Mouse (Mus musculus) neural tube, embryonic 12.5 days (tissue): ENCODE data around the gene Rab3c. TPM values are rescaled to one million over a fixed set of nuclear protein-coding genes. Genes with fewer than 3 reads are reported as not detected.

ENCODE experiments used
- ATAC-seq: fragments of 200-750 bp; cut with Nextera tagmentation; 2 replicates; pipeline ENCODE4 v1.8.0; 2017; ENCODE audit warnings: low read depth, mild to moderate bottlenecking, moderate TSS enrichment, moderate library complexity; ENCODE audit not compliant: low FRiP score
- H3K27ac ChIP-seq: fragments of 300-500 bp; sonication (generic); 2 replicates; pipeline ENCODE4 v1.5.1; 2016
- H3K27me3 ChIP-seq: fragments of 300-500 bp; sonication (generic); replicated peaks from 2 replicates; pipeline ENCODE4 v1.6.1; 2016; ENCODE audit warnings: mild to moderate bottlenecking
- H3K36me3 ChIP-seq: fragments of 300-500 bp; sonication (generic); 2 replicates; pipeline ENCODE4 v1.6.1; 2016; ENCODE audit warnings: mild to moderate bottlenecking
- H3K4me1 ChIP-seq: fragments of 300-500 bp; sonication (generic); 2 replicates; pipeline ENCODE4 v1.6.1; 2016
- H3K4me2 ChIP-seq: fragments of 300-500 bp; sonication (generic); replicated peaks from 2 replicates; pipeline ENCODE4 v1.6.1; 2016; ENCODE audit warnings: mild to moderate bottlenecking
- H3K4me3 ChIP-seq: fragments of 300-500 bp; sonication (generic); 2 replicates; pipeline ENCODE4 v1.5.1; 2016
- H3K9ac ChIP-seq: fragments of 300-500 bp; sonication (generic); 2 replicates; pipeline ENCODE4 v1.6.1; 2016; ENCODE audit warnings: mild to moderate bottlenecking
- H3K9me3 ChIP-seq: fragments of 300-500 bp; sonication (generic); 2 replicates; pipeline ENCODE4 v1.6.1; 2016; ENCODE audit warnings: mild to moderate bottlenecking
- WGBS: fragments of 180-500 bp; shearing (Covaris S2); methylation state at CpG from one replicate; pipeline ENCODE4 v1.1.7; 2016; 5-methylcytosine and 5-hydroxymethylcytosine counted together
- polyA plus RNA-seq: library from polyadenylated mRNA; unstranded; fragments of >200 nt; fragmentation: Nextera tagmentation; extraction: Ambion mirVana; gene quantifications from 2 replicates; pipeline ENCODE4 v1.2.1, GENCODE M21; 2016

The Rab3c gene
- polyA plus RNA-seq, 1 experiment from 2014 or later: 92.4 TPM

GRCm38 (mm10) chr13:110122825-110123224 lies 158.0 kb downstream of the Rab3c start:
- WGBS: 90% methylated on average over 4 of the region's 4 CpGs
- Histone ChIP-seq H3K9ac (no peak overlapping the region), H3K4me3 (no peak overlapping the region), H3K27me3 (no peaks in the 10 kb centered on the region), H3K4me2 (no peak overlapping the region), H3K9me3 (no peaks in the 10 kb centered on the region), H3K27ac (no peak overlapping the region), H3K4me1 (no peaks in the 10 kb centered on the region), H3K36me3 (no peaks in the 10 kb centered on the region)
- ATAC-seq: no peak

- Histone ChIP-seq H3K36me3 (no peaks in the 10 kb centered on the region), H3K27ac (no peak overlapping the region), H3K9me3 (no peaks in the 10 kb centered on the region), H3K9ac (no peak overlapping the region), H3K27me3 (no peaks in the 10 kb centered on the region), H3K4me2 (no peak overlapping the region), H3K4me1 (peaks cover 20% of the 10 kb centered on the region), H3K4me3 (no peak overlapping the region)
- 89% methylated on average over 5 of the region's 5 CpGs for WGBS
- ATAC-seq: no peak
Measured at GRCm38 (mm10) chr13:110116892-110117291, 163.9 kb downstream of the Rab3c start.

GRCm38 (mm10) chr13:110116316-110116715 lies 164.5 kb downstream of the Rab3c start:
- H3K27me3 ChIP-seq: no peaks in the 10 kb centered on the region
- H3K9me3 ChIP-seq: no peaks in the 10 kb centered on the region
- no peak overlapping the region for H3K4me3 ChIP-seq
- no peak overlapping the region for H3K4me2 ChIP-seq
- WGBS: 78% methylated on average over 3 of the region's 3 CpGs
- H3K27ac ChIP-seq: no peak overlapping the region
- no peak for ATAC-seq
- H3K4me1 ChIP-seq: peaks cover 20% of the 10 kb centered on the region
- no peaks in the 10 kb centered on the region for H3K36me3 ChIP-seq
- H3K9ac ChIP-seq: no peak overlapping the region

GRCm38 (mm10) chr13:110114870-110115645 lies 165.7 kb downstream of the Rab3c start:
- Histone ChIP-seq H3K4me3 (no peak overlapping the region), H3K36me3 (no peaks in the 10 kb centered on the region), H3K9ac (no peak overlapping the region), H3K9me3 (no peaks in the 10 kb centered on the region), H3K4me2 (no peak overlapping the region; the same call in 1 of the 2 replicates), H3K4me1 (peaks cover 20% of the 10 kb centered on the region), H3K27me3 (no peaks in the 10 kb centered on the region), H3K27ac (no peak overlapping the region)
- 30% methylated on average over 7 of the region's 7 CpGs for WGBS
- peak; percentile 66 for ATAC-seq

GRCm38 (mm10) chr13:110113711-110114110 lies 167.1 kb downstream of the Rab3c start:
- H3K4me1 ChIP-seq: peaks cover 20% of the 10 kb centered on the region
- H3K9me3 ChIP-seq: no peaks in the 10 kb centered on the region
- no peak overlapping the region for H3K9ac ChIP-seq
- H3K27ac ChIP-seq: no peak overlapping the region
- H3K4me2 ChIP-seq: no peak overlapping the region
- WGBS: 88% methylated on average over 6 of the region's 6 CpGs
- H3K36me3 ChIP-seq: no peaks in the 10 kb centered on the region
- no peaks in the 10 kb centered on the region for H3K27me3 ChIP-seq
- ATAC-seq: no peak
- H3K4me3 ChIP-seq: no peak overlapping the region

GRCm38 (mm10) chr13:110097424-110098050 lies 183.3 kb downstream of the Rab3c start:
- H3K27me3 ChIP-seq: no peaks in the 10 kb centered on the region
- ATAC-seq: no peak
- no peaks in the 10 kb centered on the region for H3K9me3 ChIP-seq
- no peak overlapping the region for H3K27ac ChIP-seq
- 73% methylated on average over 6 of the region's 6 CpGs for WGBS
- no peak overlapping the region for H3K9ac ChIP-seq
- H3K4me1 ChIP-seq: peaks cover 18% of the 10 kb centered on the region; the same call in 1 of the 2 replicates
- H3K4me3 ChIP-seq: no peak overlapping the region
- H3K36me3 ChIP-seq: no peaks in the 10 kb centered on the region
- no peak overlapping the region for H3K4me2 ChIP-seq

- H3K9me3 ChIP-seq: no peaks in the 10 kb centered on the region
- no peak overlapping the region for H3K4me2 ChIP-seq
- no peak overlapping the region for H3K4me3 ChIP-seq
- no peak overlapping the region for H3K9ac ChIP-seq
- no peaks in the 10 kb centered on the region for H3K27me3 ChIP-seq
- H3K36me3 ChIP-seq: no peaks in the 10 kb centered on the region
- H3K4me1 ChIP-seq: peaks cover 18% of the 10 kb centered on the region; the same call in 1 of the 2 replicates
- ATAC-seq: peak; percentile 48
- H3K27ac ChIP-seq: no peak overlapping the region; the same call in 1 of the 2 replicates
- 66% methylated on average over 6 of the region's 6 CpGs for WGBS
Measured at GRCm38 (mm10) chr13:110094998-110095397, 185.8 kb downstream of the Rab3c start.

- no peaks in the 10 kb centered on the region for H3K36me3 ChIP-seq
- no peak overlapping the region for H3K4me3 ChIP-seq
- H3K4me1 ChIP-seq: peaks cover 14% of the 10 kb centered on the region; the same call in 1 of the 2 replicates
- H3K9me3 ChIP-seq: no peaks in the 10 kb centered on the region
- no peak overlapping the region for H3K4me2 ChIP-seq
- H3K27ac ChIP-seq: no peak overlapping the region
- ATAC-seq: peak; percentile 72
- H3K9ac ChIP-seq: no peak overlapping the region
- WGBS: 52% methylated on average over 17 of the region's 17 CpGs
- no peaks in the 10 kb centered on the region for H3K27me3 ChIP-seq
Measured at GRCm38 (mm10) chr13:110093720-110094685, 186.8 kb downstream of the Rab3c start.

- H3K36me3 ChIP-seq: 0 out of 2 replicates have a peak, but pooled peaks cover 6% of the 10 kb centered on the region
- H3K27me3 ChIP-seq: no peaks in the 10 kb centered on the region
- no peak overlapping the region for H3K9ac ChIP-seq
- no peaks in the 10 kb centered on the region for H3K4me1 ChIP-seq
- H3K9me3 ChIP-seq: no peaks in the 10 kb centered on the region
- H3K27ac ChIP-seq: no peak overlapping the region
- WGBS: 94% methylated on average over 8 of the region's 8 CpGs
- ATAC-seq: no peak
- H3K4me2 ChIP-seq: no peak overlapping the region
- H3K4me3 ChIP-seq: no peak overlapping the region
Measured at GRCm38 (mm10) chr13:110083961-110084360, 196.8 kb downstream of the Rab3c start.

GRCm38 (mm10) chr13:110081174-110081573 lies 199.6 kb downstream of the Rab3c start:
- H3K9me3 ChIP-seq: no peaks in the 10 kb centered on the region
- no peak overlapping the region for H3K4me3 ChIP-seq
- H3K4me1 ChIP-seq: no peaks in the 10 kb centered on the region
- no peak overlapping the region for H3K4me2 ChIP-seq
- H3K27me3 ChIP-seq: no peaks in the 10 kb centered on the region
- 0 out of 2 replicates have a peak, but pooled peaks cover 6% of the 10 kb centered on the region for H3K36me3 ChIP-seq
- no peak overlapping the region for H3K27ac ChIP-seq
- no peak for ATAC-seq
- no peak overlapping the region for H3K9ac ChIP-seq

GRCm38 (mm10) chr13:110075587-110075986 lies 205.2 kb downstream of the Rab3c start:
- Histone ChIP-seq H3K4me1 (no peaks in the 10 kb centered on the region), H3K9me3 (no peaks in the 10 kb centered on the region), H3K4me2 (no peak overlapping the region), H3K36me3 (no peaks in the 10 kb centered on the region), H3K27me3 (no peaks in the 10 kb centered on the region), H3K9ac (no peak overlapping the region), H3K4me3 (no peak overlapping the region), H3K27ac (no peak overlapping the region)
- WGBS: 94% methylated on average over 9 of the region's 9 CpGs
- no peak for ATAC-seq

- H3K4me1 ChIP-seq: no peaks in the 10 kb centered on the region
- H3K9ac ChIP-seq: no peak overlapping the region
- peaks cover 5% of the 10 kb centered on the region; the same call in 1 of the 2 replicates for H3K36me3 ChIP-seq
- no peaks in the 10 kb centered on the region for H3K27me3 ChIP-seq
- no peak for ATAC-seq
- H3K9me3 ChIP-seq: no peaks in the 10 kb centered on the region
- no peak overlapping the region for H3K4me3 ChIP-seq
- H3K4me2 ChIP-seq: no peak overlapping the region
- WGBS: 78% methylated on average over 2 of the region's 2 CpGs
- H3K27ac ChIP-seq: no peak overlapping the region
Measured at GRCm38 (mm10) chr13:110074180-110074579, 206.6 kb downstream of the Rab3c start.
